Mouse (Mus musculus): Measurements from ENCODE around the gene Ppm1e.

Gene Ppm1e

DNA sequence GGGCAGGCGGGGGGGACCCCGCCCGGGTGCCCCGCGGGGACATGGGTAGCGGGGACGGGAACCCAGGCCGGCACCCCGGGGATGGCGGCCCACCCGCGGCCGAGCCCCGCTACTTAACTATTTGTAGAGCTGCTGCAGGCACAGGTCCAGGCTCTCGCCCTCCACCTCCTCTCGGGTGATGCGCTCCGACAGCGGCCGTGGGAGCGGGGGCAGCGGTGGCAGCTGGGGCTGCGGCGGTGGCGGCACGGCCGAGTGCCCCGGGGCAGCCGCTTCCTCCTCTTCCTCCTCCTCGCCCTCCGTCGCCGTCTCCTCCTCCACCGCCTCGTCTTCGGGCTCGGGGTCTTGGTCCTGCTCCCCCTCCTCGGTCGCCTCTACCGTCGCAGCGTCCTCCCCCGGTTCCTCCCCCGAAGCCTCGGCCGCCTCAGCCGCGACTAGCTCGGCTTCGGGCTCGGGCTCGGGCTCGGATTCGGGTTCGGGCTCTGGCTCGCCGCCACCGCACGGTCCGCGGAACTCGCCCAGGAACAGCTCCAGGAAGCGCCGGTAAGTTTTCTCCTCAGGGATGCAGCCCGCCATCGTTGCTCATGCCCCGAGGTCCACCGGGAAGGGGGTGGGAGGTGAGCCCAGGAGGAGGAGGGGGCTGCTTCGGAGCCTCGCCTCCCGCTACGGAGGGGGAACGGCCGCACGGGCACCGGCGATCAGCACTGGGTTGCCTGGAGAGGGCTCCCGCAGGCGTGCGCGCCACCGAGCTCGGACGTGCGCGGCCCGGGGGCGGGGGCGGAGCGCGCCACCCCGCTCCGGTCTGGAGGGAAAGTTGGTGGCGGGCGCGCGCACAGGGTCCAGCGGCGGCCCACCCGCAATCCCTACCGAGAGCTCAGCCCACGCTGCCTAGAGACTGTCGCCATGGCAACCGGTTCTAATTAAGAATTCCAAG lies at the start of gene Ppm1e:
Gene Ppm1e (minus strand): TSS at position 693 of the 931 bp plus-strand sequence.
- peak; percentile 85 for DNase-seq (ENCODE audit: low spot score)

DNA sequence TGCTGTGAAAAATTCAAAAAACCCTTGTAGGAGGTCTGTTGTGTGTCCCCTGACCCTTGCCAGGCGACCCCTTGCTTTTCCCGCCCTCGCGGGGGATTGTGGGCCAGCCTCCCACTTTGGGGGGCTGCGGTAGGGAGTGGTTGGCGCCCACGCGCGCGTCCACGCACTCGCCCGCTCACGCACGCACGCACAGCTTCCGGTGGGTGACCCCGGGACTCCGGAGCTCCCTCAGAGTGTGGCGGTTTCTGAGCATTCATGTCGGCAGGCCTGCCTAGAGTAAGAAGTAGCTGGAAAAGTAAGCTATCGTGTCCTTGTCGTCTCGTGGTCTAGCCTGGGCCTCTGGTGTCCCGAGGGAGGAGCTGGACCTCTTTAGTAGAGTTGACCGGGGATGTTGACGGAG lies 46.1 kb upstream of the Ppm1e start, which contains the start of the genes Rad51c and Tex14:
Gene Rad51c (minus strand): TSS at position 79 of the 400 bp plus-strand sequence.
Gene Tex14 (plus strand): TSS at position 190 of the 400 bp plus-strand sequence.
- DNase-seq (ENCODE audit: low spot score): peak; percentile 29

DNA sequence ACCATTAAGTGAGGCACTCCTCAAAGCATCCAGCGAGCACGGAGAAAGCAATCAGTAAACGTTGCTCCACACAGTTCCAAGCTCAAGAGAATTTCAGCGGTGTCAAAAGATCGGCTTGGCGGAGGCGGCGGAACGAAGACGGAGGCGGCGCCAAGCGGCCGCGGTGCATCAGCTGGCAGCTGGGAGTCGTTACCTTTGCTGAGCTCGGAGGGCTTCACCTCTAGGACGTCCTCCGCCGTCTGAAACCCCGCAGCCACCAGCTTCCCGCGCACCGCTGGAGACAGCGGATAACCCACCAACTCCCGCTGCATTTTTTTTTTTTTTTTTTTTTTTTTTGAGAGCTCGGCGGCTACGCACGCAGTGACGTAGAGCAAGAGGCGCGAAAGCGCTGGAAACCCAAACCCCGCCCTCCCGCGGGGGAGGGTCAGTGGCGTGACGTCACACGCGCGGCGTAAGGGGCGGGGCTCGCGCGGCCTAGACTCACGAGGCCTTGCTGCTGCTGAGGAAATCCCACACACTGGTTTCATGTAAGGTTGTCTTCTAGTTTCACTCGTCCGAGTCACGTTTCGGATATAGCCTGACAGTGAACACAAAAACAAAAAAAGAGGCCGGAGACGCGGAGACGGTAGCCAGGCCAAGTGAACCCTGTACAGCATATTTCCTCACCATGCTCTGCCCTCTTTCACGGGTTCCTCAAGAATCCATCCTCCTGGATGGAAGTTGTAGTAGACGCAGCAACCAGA lies 45.5 kb upstream of the Ppm1e start:
- peak; percentile 95 for DNase-seq (ENCODE audit: low spot score)

DNA sequence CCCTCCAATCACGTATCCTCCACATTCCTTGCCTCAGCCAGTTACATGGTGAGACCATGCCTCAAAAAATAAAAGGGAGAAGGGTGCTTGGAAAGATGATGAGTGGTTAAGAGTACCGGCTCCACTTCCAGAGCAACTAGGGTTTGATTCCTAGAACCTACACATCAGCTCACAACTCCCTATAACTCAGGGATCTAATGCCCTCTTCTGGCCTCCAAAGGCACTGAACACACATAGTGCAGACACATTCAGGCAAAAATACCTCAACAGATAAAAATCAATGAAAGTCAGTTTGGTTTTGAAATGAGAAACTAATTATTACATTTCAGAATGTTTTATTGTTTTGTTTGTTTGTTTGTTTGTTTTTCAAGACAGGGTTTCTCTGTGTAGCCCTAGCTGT lies 39.6 kb upstream of the Ppm1e start:
- DNase-seq (ENCODE audit: low spot score): no peak

DNA sequence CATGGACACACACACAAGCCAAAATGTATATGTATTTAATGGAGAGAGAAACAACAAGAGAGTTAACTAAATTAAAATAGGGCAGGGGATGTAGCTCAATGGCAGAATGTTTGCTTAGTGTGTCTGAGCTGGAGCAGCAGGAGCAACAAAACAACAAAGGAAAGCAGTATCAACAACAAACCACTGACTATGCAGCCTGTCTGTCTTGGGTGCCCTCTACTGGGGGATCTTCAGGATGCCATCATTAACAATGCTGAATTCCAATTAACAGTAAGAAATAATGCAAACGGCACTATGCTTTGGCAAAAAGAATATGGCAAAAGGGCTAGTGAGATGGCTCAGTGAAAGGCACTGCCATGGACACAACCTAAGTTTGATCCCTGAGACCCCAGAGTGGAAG lies 35.0 kb upstream of the Ppm1e start:
- peak; percentile 74 for DNase-seq (ENCODE audit: low spot score)

DNA sequence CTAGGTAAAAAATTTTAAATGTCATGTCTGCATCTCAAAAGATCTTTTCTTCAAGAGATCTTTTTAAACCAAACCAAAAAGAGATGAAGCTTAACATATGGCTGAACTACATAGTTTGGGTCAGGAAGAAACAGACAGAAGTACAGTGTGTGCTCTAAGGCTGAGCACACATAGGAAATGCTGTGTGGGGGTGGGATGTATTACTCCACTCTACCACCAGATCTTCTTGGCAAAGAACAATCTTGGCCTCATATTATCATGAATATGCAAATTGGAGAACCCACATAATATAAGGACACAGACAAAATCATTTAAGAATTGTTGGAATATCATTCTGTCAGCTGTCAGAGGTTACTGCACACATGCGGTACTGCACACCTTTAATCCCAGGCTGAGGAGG lies 26.9 kb upstream of the Ppm1e start:
- no peak for DNase-seq (ENCODE audit: low spot score)

DNA sequence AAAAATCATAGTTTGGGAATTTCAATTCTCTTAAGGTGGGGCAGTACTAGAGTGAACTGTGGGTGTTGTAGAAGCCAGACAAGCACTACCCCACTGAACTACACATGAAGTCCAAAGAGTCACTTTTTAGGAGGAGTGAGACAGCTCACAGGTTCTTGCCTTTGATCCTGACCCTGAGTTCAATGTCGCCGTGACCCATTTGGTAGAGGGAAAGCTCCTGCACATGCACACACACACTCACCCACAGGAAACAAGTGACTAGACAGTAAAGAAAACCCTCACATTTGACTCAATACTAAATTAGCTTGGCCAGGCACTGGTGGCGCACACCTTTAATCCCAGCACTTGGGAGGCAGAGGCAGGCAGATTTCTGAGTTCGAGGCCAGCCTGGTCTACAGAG lies 25.7 kb upstream of the Ppm1e start:
- DNase-seq (ENCODE audit: low spot score): no peak

DNA sequence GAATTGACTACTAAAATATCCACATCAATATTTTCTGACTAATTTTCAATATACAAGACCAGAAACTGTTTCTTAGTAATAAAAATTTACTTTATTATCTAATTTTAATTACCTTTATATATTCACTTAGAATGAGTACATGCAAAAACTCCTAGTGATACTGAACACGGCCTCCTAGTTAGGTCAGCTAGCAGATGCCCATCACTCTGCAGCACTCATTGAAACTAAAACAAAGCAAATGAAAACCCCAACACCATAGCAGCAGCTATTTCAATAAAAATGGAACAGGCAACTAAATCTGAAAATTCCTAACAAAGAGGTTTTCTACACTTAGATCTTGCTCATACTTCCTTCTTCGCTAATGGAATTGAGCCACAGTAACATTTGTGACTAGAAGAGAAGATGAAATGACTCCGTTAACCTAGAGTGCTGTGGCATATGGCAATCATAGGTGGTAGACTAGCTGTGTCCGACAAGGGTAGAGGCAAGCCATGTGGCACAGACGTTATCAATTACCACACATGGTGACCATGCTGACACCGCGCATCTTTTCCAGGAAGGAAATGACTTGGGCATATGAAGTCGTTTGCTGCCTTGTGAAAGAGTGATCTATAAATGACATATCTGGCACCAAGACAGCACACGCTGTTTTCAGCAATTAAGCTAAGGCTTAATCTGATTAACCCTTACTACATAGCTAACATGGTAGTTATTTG lies 9.2 kb upstream of the Ppm1e start:
- no peak for DNase-seq (ENCODE audit: low spot score)

DNA sequence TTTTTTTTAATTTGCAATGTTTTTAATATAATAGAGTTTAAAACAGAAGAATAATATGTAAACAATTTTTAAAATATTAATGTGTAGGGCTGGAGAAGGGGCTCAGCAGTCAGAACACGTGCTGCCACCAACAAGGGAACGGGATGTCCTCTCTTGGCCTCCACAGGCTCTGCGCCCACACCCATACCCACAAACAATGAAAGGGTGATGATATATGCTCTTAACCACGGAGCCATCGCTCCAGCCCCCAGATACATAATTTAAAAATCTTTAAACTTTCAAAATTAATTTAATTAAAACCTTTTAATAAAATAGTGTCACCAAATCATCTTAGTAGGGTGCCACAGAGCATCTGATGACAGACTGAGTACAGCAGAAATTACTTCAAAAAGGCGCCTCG lies 8.2 kb upstream of the Ppm1e start:
- no peak for DNase-seq (ENCODE audit: low spot score)

DNA sequence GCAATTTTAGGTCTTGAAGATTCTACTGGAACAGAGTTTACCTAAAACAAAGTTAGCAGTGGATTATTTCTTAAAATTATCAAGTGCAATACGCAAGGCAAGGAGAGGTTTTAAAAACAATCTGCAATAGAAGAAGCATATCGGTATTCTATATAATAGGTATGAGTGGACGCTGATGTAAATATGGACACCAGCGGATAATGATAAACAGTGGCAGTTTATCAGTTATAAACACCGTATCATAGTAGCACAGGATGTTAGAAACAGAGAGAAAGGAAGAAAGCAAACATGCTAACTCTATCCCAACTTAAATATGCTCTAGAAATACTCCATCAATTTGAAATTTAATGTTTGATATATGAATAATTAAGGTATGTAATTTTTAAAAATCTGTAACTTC lies 6.3 kb upstream of the Ppm1e start:
- no peak for DNase-seq (ENCODE audit: low spot score)

DNA sequence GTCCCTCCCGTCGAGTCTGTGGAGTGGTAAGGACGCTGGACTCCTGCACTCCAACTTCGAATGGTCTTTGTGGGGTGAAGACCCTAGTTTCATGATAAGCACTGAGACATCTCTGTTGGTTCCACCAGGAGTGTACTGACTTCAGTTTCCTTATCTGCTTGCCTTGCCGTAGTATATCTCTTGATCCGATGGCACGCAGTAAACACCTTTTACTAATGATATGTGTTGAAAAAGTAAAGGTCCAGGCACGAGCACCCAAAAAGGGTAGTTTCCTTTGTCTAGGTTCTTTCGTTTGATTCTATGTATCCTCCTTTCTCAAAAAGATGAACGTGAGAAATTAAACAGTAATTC lies 414 bp upstream of the Ppm1e start:
- DNase-seq (ENCODE audit: low spot score): no peak

DNA sequence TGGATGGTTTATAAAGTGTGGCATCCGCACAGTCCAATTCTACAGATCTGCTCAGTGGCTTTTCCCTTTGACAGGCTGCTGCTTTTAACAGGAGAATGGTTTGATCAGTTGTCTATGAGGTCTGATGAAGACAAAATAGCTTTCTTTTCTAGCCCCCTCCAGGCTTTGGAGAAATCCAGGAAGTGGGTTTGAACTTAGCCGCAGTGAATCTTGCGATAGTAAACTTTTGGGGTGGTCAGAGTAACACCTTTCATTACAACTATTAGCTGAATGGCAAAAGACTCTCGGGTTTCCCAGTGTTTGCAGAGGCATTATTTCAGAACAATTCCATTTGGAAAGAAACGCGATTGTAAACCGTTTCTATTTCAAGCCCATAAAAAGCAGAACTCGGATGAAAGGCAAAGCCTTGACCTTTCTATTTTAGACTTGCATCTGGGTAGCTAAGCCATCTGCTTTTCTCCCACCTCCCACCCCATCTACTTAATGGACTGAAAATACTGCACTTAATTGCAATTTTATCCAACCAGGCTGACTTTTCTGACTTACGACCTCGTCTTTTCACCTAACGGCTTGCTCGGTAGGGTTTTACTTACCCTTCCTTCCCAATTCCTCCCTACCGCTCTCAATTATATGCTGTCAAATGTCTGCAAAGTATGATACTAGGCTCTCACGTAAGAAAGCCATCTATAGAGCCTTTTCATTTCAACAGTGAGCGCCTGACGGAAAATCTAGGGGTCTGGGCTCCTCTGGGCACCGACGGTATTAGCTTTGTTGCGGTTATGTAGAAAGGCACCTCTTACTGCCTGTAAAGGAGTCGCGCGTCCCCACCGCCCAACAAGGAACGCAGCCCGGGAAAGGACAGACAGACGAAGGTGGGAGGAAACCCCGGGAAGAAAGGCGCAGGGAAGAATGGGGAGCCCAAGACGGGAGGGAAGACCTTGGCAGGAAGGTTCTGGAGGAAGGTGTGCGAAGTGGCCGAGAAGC lies 1.2 kb downstream of the Ppm1e start:
- peak; percentile 20 for DNase-seq (ENCODE audit: low spot score)

DNA sequence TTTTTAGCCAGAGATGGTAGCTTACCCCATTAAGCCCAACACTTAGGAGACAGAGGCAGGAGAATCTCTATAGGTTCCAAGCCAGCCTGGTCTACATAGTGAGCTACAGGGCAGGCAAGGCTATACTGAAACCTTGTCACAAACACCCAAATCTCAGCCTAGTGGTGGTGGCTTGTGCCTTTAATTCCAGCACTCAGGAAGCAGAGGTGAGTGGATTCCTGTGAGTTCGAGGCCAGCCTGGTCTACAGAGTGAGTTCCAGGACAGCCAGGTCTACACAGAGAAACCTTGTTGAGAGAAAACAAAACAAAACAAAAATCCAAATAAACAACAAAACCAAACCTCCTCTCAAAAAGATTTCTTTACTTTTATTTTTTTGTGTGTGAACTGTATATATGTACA lies 4.0 kb downstream of the Ppm1e start:
- no peak for DNase-seq (ENCODE audit: low spot score)

DNA sequence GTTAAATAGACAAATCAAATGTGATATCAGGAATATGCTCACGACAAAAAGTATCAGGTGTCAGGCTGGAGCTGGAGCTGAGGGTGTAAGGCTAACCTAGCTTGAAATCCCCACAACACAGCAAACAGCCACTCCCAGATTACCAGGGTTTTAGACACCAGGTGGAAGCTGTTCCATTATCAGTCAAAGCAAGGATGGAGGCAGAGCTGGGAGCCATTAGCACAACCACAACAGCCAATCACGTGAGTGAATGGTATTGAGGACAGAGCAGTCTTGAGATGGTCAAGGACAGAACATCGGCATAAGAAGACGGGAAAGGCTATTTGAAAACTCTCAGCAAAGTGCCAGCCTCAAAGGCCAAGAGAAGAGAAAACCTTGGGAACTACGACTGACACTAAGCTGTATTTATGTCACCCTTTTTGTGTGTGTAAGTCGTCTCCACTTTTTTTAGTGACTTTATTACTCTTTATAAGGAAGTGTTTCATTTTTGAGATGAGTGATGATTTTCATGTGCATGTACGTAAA lies 5.1 kb downstream of the Ppm1e start:
- no peak for DNase-seq (ENCODE audit: low spot score)

DNA sequence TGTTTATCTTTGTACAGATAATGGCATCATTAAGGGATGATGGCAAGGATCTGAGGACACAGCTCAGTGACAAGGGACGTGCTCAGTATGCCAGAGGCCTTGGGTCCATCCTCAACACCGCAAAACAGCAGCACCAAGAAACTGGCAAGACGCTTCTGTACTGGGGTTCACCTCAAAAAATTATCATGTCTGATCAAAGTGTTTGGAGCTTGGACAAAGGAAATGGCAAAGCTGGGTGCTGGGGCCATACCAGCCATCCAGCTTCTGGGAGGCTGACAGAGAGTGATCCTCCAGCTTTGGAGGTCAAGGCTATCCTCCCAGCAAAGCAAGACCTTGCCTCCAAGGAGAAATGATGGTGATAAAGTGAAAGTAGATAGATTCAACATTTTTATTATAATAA lies 32.4 kb downstream of the Ppm1e start:
- DNase-seq (ENCODE audit: low spot score): no peak

DNA sequence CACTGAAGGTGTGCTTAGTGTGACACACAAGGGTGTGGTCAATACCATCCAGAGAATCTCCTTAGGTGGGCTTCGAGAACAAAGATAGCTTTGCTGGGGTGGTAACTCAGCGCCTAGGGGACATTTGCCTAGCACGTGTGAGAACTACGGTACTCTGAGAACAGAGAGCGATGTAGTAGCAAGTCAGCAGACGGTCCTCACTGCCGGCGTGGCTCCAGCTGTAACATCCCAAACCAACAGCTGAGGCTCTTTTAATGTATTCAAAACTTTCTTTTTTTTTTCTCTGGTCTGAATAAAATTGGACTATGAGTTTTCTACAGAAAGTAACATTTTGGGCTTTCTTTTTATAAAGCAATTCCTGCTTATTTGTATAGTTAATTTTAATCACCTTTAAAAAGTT lies 36.3 kb downstream of the Ppm1e start:
- DNase-seq (ENCODE audit: low spot score): no peak

DNA sequence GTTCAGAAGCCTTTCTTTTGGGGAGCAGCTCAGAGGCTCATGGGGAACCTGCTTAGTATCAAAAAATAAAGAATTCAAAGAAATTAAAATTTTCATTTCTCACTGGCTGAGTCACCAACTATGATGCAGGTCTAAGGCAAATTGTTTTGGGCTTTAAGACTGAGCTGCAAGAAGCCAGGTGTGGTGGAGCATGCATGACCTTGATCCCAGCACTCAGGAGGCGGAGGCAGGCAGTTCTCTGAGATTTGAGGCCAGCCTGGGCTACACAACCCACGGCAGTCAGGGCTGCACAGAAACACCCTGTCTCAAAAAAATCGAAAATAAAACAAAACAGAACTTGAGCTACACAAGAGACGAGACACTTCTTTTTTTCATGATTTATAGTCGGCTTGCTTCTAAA lies 38.8 kb downstream of the Ppm1e start:
- DNase-seq (ENCODE audit: low spot score): no peak

DNA sequence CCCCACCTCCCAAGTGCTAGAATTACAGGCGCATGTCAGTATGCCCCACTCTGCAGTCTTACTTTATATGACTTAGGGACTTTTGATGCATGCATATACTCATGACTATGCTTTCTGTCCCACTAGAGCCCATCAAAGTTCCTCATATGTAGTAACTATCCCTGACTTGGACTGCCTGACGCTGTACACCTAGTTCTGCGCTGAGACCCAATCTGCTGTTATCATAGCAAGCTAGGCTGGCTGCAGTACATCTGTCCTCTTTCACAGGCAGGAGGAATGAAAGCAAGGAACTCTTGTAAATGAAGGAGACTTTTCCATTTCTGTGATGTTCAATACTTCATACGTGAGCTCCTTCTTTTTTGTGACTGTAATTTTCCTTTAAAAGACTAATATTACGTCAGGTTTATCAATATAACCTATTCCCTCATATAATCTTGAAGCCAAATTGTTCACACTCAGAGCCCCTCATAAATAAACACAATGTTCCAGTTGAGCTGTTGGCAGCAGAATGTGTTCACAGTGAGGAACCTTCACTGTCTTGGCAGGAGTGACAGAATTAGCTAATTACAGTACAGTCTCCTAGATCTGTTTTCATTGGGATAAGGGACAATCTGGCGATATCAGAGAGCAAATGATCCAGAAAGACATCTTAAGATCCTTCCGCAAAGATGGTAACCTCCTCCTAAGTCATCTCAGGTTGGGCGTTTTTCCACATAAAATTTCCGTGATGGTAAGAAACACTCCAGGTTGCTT lies 39.7 kb downstream of the Ppm1e start:
- peak; percentile 49 for DNase-seq (ENCODE audit: low spot score)

DNA sequence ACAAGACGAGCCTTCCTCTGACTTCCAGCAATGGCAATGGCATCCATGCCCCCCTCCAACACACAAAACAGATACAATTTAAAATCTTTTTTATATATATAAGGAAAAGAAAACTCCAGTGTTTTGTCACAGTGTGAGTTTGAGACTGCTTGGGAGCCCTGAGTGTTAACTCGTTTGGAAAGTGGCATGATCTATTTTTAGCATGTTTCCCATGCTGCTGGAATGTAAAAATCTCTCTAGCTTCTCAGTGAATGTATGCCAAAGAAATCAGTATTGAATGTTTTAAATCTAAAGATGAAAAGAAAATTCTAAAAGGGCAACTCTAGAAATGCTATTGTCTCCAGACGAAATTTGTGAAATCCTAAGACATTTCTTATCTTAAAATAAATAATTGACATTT lies 45.3 kb downstream of the Ppm1e start:
- DNase-seq (ENCODE audit: low spot score): no peak

DNA sequence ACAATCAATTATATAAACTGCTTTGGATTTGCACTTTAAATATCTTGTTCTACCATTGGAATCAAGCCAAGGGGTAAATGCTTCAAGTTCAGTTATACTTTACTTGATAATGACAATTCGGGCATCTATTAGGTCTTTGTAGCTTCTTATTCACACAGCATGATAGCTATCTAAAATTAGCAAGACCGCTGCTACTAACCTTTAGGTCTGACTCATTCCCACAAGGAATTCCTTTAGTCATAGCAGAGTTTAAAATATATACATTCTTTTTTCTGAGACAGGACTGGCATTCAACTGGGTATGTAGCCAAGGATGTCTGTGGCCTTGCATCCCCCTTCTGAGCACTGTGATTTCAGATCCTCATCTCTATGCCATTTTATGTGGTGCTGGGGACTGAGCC lies 48.5 kb downstream of the Ppm1e start:
- DNase-seq (ENCODE audit: low spot score): no peak

Measured in layer of hippocampus, adult 11-12 months (tissue).